Mouse (Mus musculus): ENCODE data around the gene Kat5.

Gene Kat5

GRCm38 (mm10) chr19:5571831-5572230 is 38.2 kb downstream of the Kat5 start:
- DNase-seq (ENCODE audit: low read depth, low spot score): no peak

- DNase-seq (ENCODE audit: low read depth, low spot score): no peak
Measured at GRCm38 (mm10) chr19:5570353-5571246, 39.4 kb downstream of the Kat5 start.

DNA sequence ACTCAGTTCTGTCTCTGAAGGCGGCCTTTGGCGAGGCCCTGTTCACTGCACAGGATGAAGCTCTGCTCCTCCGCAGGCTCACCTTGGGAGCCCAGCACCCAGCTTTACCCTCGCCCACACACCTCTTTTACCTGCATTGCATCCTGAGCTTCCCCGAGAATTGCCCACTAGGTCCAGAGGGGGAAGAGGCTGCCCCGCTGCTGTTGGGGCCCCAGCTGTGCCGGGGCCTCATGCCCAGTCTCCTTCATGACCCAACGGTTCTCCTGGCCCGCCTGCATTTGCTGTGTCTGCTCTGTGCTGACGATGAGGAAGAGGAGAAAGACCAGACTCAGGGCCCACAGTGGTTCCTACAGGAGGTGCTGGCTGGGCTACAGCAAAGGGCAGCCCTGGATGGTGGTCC is 40.5 kb downstream of the Kat5 start:
- no peak for DNase-seq (ENCODE audit: low read depth, low spot score)

DNA sequence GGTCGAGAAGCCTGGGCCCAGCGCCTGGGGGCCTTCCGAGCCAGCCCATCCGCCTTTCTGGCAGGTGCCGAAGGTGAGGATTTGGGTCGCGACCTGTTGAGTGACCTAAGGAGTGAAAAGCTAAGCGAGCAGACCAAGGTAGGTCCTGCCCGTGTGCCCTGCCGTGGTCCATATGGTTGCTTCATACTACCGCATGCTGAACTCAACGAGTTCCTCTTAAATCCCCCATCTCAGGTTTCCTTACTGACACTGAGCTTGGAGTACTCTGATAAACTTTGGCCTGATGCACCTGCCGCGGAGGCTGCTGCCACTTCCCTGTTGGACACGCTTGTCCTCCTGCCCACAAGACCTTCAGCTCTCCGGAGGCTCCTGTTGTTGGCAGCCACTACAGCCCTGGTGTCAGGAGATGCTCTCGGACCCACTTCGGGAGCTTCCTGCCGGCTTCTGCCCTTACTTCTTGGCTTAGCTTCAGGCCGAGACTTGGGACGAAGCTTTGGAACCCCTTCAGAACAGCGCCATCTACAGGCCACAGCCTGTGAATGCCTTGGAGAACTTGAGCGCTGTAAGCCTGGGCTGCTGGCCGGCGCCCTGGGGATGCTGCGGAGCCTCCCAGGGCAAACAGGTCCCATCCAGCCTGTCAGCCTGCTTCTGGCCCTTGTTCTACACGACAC is 41.4 kb downstream of the Kat5 start:
- DNase-seq (ENCODE audit: low read depth, low spot score): peak; percentile 61

DNA sequence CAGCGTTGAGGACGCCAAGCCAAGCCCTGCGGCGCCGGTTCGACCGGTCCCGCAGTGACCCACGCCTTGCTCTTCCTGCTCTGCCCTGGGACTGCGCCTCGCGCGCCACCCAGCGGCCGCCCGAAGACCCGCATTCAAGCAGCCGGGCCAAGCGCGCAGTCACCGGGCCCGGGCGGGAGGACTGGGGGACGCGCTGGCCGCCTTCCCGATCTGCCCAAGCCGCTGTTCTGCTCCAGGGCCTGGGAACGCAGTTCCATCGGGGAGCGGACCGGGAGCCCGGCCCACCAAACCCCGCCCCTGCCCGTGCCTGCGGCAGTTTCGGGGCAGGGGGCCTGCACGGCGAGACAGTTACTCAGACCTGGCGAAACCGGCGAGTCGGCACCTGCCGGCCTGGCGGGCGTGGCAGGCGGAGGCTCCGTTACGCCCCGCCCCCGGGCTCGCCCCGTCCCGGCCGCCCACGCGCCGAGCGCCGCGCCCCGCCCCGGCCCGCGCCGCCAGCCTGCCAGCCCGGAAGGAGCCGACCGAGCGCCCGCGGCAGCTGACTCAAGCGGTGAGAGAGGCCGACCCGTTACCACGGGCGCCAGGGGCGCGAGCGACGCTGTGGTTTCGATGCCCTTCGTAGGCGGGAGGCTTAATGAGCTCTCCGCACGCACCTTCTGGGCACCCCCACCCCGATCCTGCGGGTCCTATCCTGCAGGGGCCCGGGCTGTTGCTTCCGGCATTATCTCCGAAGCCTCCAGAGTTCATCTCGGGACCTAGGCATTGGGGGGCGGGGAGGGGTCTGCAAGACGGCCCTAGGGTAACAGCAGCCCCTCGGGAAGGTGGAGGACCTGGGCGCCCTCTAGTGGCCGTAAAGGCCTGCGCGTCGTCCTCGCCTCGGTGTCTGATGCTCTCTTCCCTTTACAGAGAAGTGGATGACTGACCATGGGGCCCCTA is 42.2 kb downstream of the Kat5 start, which contains the start of gene Ap5b1:
Gene Ap5b1 (plus strand): TSS at position 492 of the 936 bp plus-strand sequence.
- DNase-seq (ENCODE audit: low read depth, low spot score): peak; percentile 67

GRCm38 (mm10) chr19:5567180-5567533 is 42.9 kb downstream of the Kat5 start:
- DNase-seq (ENCODE audit: low read depth, low spot score): no peak

DNA sequence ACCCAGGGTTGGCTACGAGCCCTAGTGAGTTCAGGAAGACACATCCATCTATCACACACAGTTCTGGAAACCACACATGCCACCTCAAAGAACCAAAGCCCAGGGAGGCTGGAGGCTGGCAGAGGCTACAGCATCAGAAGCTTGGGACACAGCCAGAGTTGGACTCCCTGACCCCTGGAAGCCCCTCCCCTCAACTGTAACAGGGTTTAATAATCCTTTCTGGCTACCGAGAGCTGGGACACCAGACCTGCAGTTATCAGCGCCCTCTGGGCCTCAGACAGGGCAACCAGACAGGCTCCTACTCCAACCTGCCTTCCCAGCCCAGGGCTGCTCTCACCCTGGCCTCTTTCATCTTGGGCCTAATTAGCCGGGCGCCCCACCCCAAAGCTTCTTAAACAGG is 43.7 kb downstream of the Kat5 start:
- DNase-seq (ENCODE audit: low read depth, low spot score): no peak

- no peak for DNase-seq (ENCODE audit: low read depth, low spot score)
Measured at GRCm38 (mm10) chr19:5562776-5563175, 47.3 kb downstream of the Kat5 start.

DNA sequence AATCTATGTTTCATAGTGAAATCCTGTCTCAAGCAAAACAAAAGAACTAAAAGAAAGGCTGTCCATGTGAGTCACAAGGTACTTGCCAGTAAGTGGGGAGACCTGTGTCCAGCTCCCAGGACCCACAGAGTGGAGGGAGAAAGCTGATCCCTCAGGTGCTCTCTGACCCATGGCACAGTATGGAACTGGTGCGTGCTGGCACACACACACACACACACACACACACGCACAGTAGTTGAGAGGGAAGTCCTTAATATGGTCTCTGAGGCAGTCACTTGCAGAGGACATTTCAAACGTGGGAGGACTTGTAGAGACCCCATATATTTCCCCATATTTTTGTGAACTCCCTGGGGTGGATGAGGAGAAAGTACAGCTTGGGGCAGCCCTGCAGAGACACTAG is 48.2 kb downstream of the Kat5 start:
- DNase-seq (ENCODE audit: low read depth, low spot score): no peak

GRCm38 (mm10) chr19:5561252-5561790 is 48.7 kb downstream of the Kat5 start:
- DNase-seq (ENCODE audit: low read depth, low spot score): no peak

DNA sequence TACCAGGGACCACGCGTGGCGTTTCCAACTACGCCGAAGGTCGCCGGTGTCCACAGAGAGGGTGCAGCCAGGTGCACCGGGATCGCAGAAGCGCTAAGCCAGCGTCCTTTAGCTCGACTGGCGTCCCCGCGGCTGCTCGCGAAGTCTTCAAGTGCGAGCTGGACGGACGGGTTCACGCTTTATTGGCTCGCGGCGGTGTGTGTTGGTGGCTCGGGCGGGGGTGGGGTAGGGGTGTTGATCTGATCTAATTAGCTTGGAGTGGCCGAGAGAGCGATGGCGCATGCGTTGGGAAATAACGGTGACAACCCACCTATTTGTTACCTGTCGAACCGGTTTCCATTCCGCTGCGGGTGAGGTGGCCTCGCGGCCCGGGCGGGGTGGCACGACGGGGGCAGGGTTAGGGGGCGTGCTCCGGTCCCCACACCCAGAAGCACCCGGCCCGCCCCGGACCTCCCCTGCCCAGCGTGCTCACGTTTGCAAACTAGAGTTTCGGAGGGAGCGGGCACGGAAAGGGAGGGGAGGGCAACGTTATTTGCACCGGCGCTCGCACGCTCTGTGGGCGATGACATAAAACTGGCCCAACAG is 49.5 kb downstream of the Kat5 start, which contains the start of gene Ovol1:
Gene Ovol1 (minus strand): TSS at position 190 of the 585 bp plus-strand sequence.
- no peak for DNase-seq (ENCODE audit: low read depth, low spot score)

GRCm38 (mm10) chr19:5559631-5560456 is 50.2 kb downstream of the Kat5 start:
- DNase-seq (ENCODE audit: low read depth, low spot score): no peak

DNA sequence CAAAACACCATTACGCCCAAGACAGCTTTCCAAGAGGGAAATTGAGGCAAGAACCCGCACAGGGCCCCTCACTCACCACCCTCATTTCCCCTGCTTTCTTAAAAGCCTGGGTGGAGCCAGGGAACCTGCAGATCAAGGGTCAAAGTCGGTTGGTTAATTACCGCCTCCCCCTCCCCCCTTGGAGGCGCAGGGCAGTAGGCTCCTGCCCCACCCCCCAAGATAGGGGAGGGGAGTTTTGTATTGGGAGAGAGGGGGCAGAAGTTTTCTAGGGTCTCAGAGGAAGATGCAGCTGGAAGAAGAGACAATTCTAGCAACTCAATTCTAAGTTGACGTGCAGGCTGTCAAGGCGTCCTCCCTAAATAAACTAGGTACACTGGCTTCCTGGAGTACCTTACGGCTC is 50.8 kb downstream of the Kat5 start:
- DNase-seq (ENCODE audit: low read depth, low spot score): no peak

DNA sequence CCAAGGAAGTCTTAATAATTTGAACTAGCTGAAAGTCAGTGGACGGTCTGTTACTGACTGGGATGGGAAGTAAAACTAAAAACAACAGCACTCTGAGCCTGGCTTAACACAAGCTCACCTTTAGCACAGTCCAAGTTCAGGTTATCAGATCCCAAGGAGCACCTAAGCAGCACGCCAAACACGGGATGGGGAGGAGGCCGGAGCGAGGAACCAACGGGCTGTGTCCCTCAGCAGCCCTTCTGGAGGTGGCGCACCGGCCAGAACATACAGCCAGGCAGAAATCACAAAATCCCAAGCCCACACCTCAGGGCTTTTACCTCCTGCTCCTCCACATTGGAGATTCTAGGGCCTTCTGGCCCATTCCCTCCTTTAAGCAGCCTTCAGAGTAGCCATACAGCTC is 51.3 kb downstream of the Kat5 start:
- no peak for DNase-seq (ENCODE audit: low read depth, low spot score)

GRCm38 (mm10) chr19:5558169-5558568 is 51.9 kb downstream of the Kat5 start:
- DNase-seq (ENCODE audit: low read depth, low spot score): no peak

GRCm38 (mm10) chr19:5554212-5554611 is 55.8 kb downstream of the Kat5 start:
- no peak for DNase-seq (ENCODE audit: low read depth, low spot score)

- no peak for DNase-seq (ENCODE audit: low read depth, low spot score)
Measured at GRCm38 (mm10) chr19:5553802-5554201, 56.2 kb downstream of the Kat5 start.
